Mouse (Mus musculus) lung, embryonic 16.5 days (tissue): ENCODE measurements around the gene Cd300e. TPM values are rescaled to one million over a fixed set of nuclear protein-coding genes. Genes with fewer than 3 reads are reported as not detected.

Experiments used
- ATAC-seq: fragments of 200-750 bp; cut with Nextera tagmentation; 2 replicates; pipeline ENCODE4 v1.8.0; 2017; ENCODE audit warnings: low read depth, mild to moderate bottlenecking, moderate library complexity
- H3K27ac ChIP-seq: fragments of 300-500 bp; sonication (generic); 2 replicates; pipeline ENCODE4 v1.5.1; 2014; ENCODE audit warnings: mild to moderate bottlenecking, control low read depth, low read length
- H3K27me3 ChIP-seq: fragments of 300-500 bp; sonication (generic); 2 replicates; pipeline ENCODE4 v1.6.1; 2014; ENCODE audit warnings: low read depth, low read length, mixed read lengths; ENCODE audit not compliant: control insufficient read depth, insufficient read depth
- H3K36me3 ChIP-seq: fragments of 300-500 bp; sonication (generic); 2 replicates; pipeline ENCODE4 v1.6.1; 2014; ENCODE audit warnings: low read length; ENCODE audit not compliant: control insufficient read depth, insufficient read depth
- H3K4me1 ChIP-seq: fragments of 300-500 bp; sonication (generic); replicated peaks from 2 replicates; pipeline ENCODE4 v1.6.1; 2014; ENCODE audit warnings: low read length, mixed read lengths; ENCODE audit not compliant: control insufficient read depth, insufficient read depth
- H3K4me2 ChIP-seq: fragments of 300-500 bp; sonication (generic); 2 replicates; pipeline ENCODE4 v1.6.1; 2014; ENCODE audit warnings: low read depth, low read length, control low read depth
- H3K4me3 ChIP-seq: fragments of 300-500 bp; sonication (generic); 2 replicates; pipeline ENCODE4 v1.5.1; 2014; ENCODE audit warnings: mild to moderate bottlenecking, low read length, control low read depth
- H3K9ac ChIP-seq: fragments of 300-500 bp; sonication (generic); 2 replicates; pipeline ENCODE4 v1.6.1; 2014; ENCODE audit warnings: low read length, control low read depth
- H3K9me3 ChIP-seq: fragments of 300-500 bp; sonication (generic); 2 replicates; pipeline ENCODE4 v1.6.1; 2016; ENCODE audit warnings: low read length; ENCODE audit not compliant: control insufficient read depth
- WGBS: fragments of 180-500 bp; shearing (Covaris S2); extraction: QIAGEN DNeasy Blood & Tissue Kit; methylation state at CpG from one replicate; pipeline ENCODE4 v1.1.7; 2014; 5-methylcytosine and 5-hydroxymethylcytosine counted together
- polyA plus RNA-seq: library from polyadenylated mRNA; unstranded; fragments of >200 nt; fragmentation: Nextera tagmentation; extraction: Ambion mirVana; gene quantifications from 2 replicates; pipeline ENCODE4 v1.2.1, GENCODE M21; 2015

Cd300e gene
- polyA plus RNA-seq, 1 experiment from 2014 or later, result 0.06 TPM

DNA sequence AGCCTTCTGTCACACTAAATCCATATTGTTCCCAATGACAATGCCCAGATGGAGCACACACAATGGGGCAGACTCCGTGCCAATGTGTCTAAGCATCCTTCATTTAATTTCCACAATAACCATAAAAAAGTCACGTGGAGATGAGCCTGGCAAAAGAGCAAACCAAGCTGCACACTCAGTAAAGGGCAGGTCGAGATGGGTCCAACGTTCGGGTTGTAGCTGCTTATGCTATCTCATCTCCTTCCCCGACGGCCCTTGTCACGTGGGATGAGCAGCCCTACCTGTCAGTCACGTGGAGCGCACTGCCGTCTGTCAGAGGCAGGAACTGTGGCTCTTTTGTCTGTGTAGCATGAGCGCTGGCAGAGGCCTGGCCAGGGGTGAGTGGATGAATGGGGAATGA is 22.6 kb upstream of the Cd300e start:
- WGBS, result 48% methylated on average over 12 of the region's 12 CpGs
- Histone ChIP-seq H3K4me1 (no peaks in the 10 kb centered on the region), H3K4me2 (no peak overlapping the region), H3K9ac (no peak overlapping the region), H3K36me3 (no peaks in the 10 kb centered on the region), H3K4me3 (no peak overlapping the region), H3K27me3 (peaks cover 8% of the 10 kb centered on the region), H3K9me3 (no peaks in the 10 kb centered on the region), H3K27ac (no peak overlapping the region)
- no peak for ATAC-seq

DNA sequence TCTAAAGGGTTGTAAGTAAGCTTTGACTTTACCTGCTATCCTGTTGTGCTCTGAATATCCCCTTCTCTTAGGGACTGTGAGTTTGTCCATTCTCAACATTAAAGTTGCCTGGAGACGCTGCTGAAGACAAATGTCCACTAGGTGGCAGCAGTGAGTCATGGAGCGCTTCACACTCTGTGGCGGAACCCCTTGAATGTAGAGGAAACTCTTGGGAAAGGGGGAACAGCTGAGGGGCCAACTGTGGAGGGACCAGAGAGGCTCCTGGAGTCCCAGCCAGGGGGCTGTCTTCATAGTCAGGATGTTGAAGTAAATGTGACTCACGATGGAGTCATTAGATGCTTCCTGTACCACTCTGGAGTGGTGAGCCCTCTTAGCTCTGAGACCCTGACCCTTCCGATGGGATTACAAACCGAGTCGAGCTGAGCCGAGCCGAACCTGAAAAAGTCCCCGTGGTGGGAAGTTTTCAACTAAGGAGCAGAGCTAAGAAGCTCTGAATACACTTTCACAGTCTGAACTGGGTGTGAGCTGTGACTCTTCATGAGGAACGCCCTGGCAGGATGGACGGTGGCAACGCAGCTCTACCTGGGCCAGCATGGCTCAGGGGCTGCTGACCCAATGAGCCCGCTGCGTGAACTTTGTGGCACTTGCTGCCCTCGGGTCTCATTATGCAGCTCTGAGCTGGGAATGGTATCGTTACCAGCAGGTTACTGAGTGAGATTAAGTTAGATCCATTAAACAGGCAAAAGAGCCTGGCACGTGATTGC is 21.6 kb upstream of the Cd300e start:
- Histone ChIP-seq H3K4me3 (no peak overlapping the region), H3K27me3 (peaks cover 8% of the 10 kb centered on the region), H3K4me1 (no peaks in the 10 kb centered on the region), H3K9ac (no peak overlapping the region), H3K36me3 (no peaks in the 10 kb centered on the region), H3K4me2 (no peak overlapping the region), H3K27ac (no peak overlapping the region), H3K9me3 (no peaks in the 10 kb centered on the region)
- ATAC-seq, result peak; percentile 31; the same call in 1 of the 2 replicates
- WGBS, result 40% methylated on average over 18 of the region's 18 CpGs

DNA sequence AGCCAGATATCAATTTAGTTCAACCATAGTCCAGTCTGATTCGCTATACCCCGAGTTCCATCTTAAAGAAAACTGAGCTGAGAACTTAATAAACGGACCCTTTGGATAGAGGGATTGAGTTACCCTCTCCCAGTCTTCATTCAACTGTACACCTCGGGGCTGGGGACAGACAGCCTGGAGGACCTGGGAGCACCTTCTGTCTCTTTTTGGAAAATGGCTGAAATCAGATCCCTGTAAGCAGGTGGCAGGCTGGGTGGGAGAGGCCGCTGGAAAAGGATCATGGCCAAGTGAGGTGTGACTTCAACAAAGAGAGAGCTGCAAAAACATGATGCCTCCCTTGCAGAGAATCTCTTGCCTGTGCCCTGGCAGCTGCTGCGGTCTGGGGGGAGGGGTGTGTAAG is 20.2 kb upstream of the Cd300e start:
- H3K4me2 ChIP-seq, result no peak overlapping the region
- H3K27me3 ChIP-seq, result peaks cover 8% of the 10 kb centered on the region
- no peaks in the 10 kb centered on the region for H3K4me1 ChIP-seq
- no peak overlapping the region for H3K27ac ChIP-seq
- no peaks in the 10 kb centered on the region for H3K36me3 ChIP-seq
- H3K9ac ChIP-seq, result no peak overlapping the region
- 66% methylated on average over 6 of the region's 6 CpGs for whole genome bisulfite sequencing
- no peaks in the 10 kb centered on the region for H3K9me3 ChIP-seq
- H3K4me3 ChIP-seq, result no peak overlapping the region
- no peak for ATAC-seq

DNA sequence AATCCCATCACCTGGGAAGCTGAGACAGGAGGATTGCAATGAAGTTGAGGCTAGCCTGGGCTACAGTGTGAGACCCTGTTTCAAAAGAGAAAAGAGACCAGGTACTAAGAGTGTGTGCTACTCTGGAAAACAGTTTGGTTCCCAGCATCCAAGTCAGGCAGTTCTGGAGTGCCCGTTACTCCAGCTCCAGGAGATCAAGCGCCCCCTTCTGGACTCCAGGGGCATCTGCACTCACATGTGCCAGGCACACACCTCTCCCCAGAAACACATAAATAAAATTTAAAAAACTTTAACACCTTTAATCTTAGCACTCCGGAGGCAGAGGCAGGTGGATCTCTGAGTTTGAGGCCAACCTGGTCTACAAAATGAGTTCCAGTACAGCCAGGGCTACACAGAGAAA is 19.4 kb upstream of the Cd300e start:
- Histone ChIP-seq H3K4me1 (no peaks in the 10 kb centered on the region), H3K9ac (no peak overlapping the region), H3K4me2 (no peak overlapping the region), H3K36me3 (no peaks in the 10 kb centered on the region), H3K4me3 (no peak overlapping the region), H3K27me3 (peaks cover 8% of the 10 kb centered on the region), H3K9me3 (no peaks in the 10 kb centered on the region), H3K27ac (no peak overlapping the region)
- 59% methylated on average over 3 of the region's 3 CpGs for WGBS
- ATAC-seq, result no peak

DNA sequence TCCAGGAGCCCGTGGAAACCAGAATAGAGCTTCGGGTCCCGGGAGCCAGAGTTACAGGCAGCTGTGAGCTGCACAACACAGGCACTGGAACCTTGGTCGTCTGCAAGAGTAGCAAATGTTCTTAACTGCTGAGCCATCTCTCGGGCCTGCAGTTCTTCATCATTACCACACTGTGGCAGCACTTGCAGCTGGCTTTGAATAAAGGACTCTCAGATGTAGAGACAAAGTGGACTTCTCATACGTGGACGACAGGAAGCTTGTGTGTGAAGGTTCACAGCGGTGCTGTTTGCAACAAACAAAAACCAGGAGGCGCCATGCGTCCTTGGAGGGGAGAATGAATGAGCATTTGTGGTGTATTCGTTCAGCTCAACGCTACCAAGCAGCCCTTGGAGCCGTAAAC is 18.9 kb upstream of the Cd300e start:
- Histone ChIP-seq H3K4me2 (no peak overlapping the region), H3K36me3 (no peaks in the 10 kb centered on the region), H3K9me3 (no peaks in the 10 kb centered on the region), H3K27ac (no peak overlapping the region), H3K4me3 (no peak overlapping the region), H3K27me3 (peaks cover 8% of the 10 kb centered on the region), H3K4me1 (no peaks in the 10 kb centered on the region), H3K9ac (no peak overlapping the region)
- ATAC-seq, result no peak
- 31% methylated on average over 13 of the region's 13 CpGs for WGBS

DNA sequence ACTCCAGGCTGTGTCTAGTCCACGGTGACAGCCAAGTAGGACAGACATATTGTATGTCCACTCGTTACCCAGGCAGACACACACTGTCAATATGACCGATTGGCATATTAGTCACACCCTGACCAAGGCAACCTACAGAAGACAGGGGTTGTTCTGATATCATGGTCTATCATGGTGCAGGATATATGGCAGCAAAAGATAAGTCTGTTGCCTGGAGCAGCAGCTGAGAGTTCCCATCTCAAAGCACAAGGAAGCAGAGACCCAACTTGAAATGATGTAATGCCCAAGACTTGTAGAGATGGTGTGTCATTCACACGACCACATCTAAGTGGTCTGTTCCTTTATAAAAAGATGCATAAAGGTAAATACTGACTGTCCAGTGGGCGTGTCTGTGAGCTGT is 16.7 kb upstream of the Cd300e start:
- Histone ChIP-seq H3K4me3 (no peak overlapping the region), H3K4me2 (no peak overlapping the region), H3K27me3 (0 out of 2 replicates have a peak, but pooled peaks cover 2% of the 10 kb centered on the region), H3K36me3 (no peaks in the 10 kb centered on the region), H3K9me3 (no peaks in the 10 kb centered on the region), H3K4me1 (no peaks in the 10 kb centered on the region), H3K27ac (no peak overlapping the region), H3K9ac (no peak overlapping the region)
- 73% methylated on average over 5 of the region's 5 CpGs for WGBS
- ATAC-seq, result no peak

DNA sequence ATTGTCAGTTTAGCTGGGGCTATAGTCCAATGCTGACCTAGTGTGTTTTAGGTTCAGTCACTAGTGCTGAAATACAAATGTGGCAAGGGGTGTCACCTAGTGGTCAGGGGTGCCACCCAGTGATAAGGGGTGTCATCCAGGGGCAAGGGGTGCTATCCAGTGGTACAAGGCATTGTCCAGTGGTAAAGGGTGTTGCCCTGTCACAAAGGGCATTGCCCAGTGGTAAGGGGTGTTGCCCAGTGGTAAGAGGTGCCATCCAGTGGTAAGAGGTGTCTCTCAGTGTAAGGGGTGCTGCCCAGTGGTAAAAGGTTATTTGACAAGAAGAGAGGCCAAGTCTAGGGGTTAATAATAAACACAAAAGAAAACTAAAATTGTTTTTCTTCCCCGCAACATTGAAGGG is 15.5 kb upstream of the Cd300e start:
- Histone ChIP-seq H3K27me3 (0 out of 2 replicates have a peak, but pooled peaks cover 2% of the 10 kb centered on the region), H3K4me3 (no peak overlapping the region), H3K4me2 (no peak overlapping the region), H3K27ac (no peak overlapping the region), H3K4me1 (no peaks in the 10 kb centered on the region), H3K9me3 (no peaks in the 10 kb centered on the region), H3K9ac (no peak overlapping the region), H3K36me3 (no peaks in the 10 kb centered on the region)
- ATAC-seq, result no peak
- WGBS, result 96% methylated on average over 1 of the region's 1 CpGs

DNA sequence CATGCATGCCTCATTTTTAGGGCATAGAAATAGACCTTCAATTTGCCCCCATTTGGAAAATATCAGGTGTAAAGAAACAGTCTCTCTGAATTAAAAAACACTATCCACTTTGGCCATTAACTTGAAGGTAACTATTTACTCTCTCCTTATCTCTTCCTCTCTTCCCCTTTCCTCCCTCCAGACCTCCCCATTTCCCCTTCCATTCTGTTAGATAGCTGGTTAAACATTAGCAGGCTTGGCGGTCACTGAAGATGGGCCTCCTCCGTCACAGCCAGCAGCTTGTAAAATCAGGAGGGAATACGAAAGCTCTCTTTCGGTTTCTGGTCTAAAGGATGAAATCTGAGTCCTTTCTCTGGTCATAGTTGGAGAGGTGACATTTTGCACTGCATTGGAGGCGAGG is 13.9 kb upstream of the Cd300e start:
- no peak overlapping the region for H3K27ac ChIP-seq
- no peaks in the 10 kb centered on the region for H3K27me3 ChIP-seq
- peaks cover 7% of the 10 kb centered on the region for H3K4me1 ChIP-seq
- H3K9ac ChIP-seq, result no peak overlapping the region
- H3K36me3 ChIP-seq, result no peaks in the 10 kb centered on the region
- 19% methylated on average over 5 of the region's 5 CpGs for WGBS
- H3K9me3 ChIP-seq, result no peaks in the 10 kb centered on the region
- no peak for ATAC-seq
- no peak overlapping the region for H3K4me2 ChIP-seq
- H3K4me3 ChIP-seq, result no peak overlapping the region

DNA sequence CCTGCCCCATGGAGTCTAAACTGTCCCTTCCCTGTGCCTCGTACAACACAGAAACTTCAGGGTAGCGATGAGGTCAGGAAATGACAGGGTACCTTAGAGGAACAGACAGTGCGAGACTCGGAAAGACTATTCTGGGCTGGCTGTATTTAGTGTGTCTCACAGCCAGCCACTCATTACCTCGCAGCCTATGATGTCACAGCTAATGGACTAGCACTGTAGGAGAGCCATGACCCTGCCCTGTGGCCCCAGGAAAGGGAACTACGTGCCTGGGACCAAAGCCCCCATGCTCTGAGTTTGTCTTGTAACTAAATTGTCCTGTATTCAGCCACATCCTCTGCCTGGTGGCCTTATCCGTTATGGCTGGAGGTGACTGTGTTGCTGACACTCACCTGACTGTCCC is 13.4 kb upstream of the Cd300e start:
- no peak for ATAC-seq
- H3K4me3 ChIP-seq, result no peak overlapping the region
- H3K27ac ChIP-seq, result no peak overlapping the region
- 48% methylated on average over 7 of the region's 7 CpGs for WGBS
- no peak overlapping the region for H3K9ac ChIP-seq
- no peaks in the 10 kb centered on the region for H3K27me3 ChIP-seq
- H3K9me3 ChIP-seq, result no peaks in the 10 kb centered on the region
- no peaks in the 10 kb centered on the region for H3K36me3 ChIP-seq
- no peak overlapping the region for H3K4me2 ChIP-seq
- peaks cover 7% of the 10 kb centered on the region for H3K4me1 ChIP-seq
